Mouse (Mus musculus): ENCODE measurements around the gene Gm14444.
"Not testable (repeated sequence)": the region's sequence is repeated elsewhere in the genome, so short reads cannot be mapped to it uniquely, and the experiment has no call there.

Gm14444 gene

DNA sequence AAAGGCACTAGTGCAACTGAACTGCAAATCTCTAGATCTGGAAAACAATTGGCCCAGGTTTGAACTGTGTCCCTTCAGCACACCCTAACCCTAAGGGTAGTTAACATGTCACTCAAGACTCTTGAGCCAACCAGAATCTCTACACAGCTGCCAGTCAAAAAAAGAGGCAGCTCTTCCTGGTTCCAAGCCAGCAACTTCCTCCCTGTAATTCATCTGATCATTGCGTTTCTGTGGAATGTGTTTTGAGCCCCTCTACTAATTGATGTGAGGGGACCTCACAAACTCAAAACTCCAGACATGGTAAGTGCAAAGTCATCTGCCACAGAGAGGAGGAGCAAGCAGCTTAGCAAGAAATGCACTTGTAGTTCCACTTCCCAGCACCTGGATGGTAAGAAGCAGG is at the start of gene Gm14444:
Gene Gm14444, plus strand, starts transcription at position 220 of the 400 bp plus-strand sequence.
- not testable (repeated sequence) for DNase-seq

DNA sequence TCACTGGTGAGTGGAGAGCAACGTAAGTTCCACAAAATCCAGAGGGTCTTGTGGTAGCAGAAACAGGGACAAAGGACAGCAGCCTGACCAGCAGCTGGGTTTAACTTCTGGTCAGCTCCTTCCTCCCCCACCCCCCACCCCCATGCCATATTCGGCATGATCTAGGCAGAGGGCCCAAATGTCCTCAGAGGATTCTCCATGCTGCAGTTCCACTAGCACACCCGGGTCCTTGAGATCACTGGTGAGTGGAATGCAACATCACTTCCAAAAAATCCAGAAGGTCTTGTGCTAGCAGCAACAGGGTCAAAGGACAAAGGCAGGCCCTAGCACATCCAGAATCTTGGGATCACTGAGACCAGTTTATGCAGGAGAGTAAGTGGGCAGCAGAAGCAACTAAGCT is 44.6 kb upstream of the Gm14444 start:
- not testable (repeated sequence) for DNase-seq

DNA sequence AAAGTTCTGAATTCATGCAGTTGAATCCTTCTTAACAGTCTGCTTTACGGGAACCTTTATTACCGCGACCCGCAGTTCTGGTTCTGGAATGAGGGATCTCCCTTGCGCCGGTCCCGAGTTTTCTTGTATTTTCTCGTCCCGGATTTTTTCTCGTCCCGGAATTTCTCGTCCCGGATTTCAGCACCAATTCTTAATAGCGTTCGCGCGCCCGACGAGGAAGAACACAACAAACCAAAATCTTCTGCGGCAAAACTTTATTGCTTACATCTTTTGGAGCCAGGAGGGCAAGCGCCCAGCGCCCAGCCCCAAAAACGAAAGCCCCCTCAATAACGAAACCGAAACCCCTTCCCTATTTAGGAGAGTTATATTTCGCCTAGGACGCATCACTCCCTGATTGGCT is 34.2 kb downstream of the Gm14444 start:
- not testable (repeated sequence) for DNase-seq

GRCm38 (mm10) chr2:175067681-175068261 is 57.7 kb downstream of the Gm14444 start, which contains the start of gene Gm14393:
Gene Gm14393 (minus strand): TSS chr2:175067781.
- not testable (repeated sequence) for DNase-seq
